In the genomic region with DNA sequence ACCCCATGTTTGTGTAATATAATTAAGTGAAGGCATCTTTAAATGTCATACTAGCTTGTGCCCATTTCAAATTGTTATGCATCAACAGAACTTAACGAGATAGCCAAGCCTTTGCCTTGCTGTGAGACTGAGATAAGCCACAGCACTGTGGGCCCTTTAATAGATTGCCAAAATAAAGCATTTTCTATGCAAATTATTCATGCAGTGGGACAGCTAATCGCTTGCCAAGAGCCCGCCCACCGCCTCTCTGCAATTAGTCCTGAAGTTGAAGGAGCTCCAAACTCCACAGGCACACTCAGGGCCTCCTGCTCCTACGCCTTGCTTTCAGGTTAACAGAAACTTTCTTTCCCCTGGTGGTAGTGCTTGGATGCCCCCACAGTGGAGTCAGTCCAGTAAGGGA, we compare ENCODE assay signal across 8 mouse cellular contexts. TPM values are rescaled to one million over a fixed set of nuclear protein-coding genes. Genes with fewer than 3 reads are reported as not detected.
DNase-seq lines count a peak whose midpoint lies in the region; ATAC-seq lines count a peak whose summit lies in the region.
"Had no signal": no experiment of that assay in that cellular context is flagged by ENCODE, and none has a peak within 500 bp of the region (broad histone marks: within the 10 kb centered on the region; RNA-seq: fewer than 3 reads in every experiment).

No protein-coding gene starts in this region.

- no peaks in the 10 kb centered on the region for H3K27me3 ChIP-seq in liver, embryonic 12.5 days (replicated peaks)
- H3K27me3 ChIP-seq: midbrain, embryonic 12.5 days had no signal

- H3K27ac ChIP-seq in liver, embryonic 12.5 days, result peak overlapping the region; percentile 92

- H3K9me3 ChIP-seq in liver, embryonic 12.5 days (replicated peaks), result no peaks in the 10 kb centered on the region
- H3K9me3 ChIP-seq: midbrain, embryonic 12.5 days had no signal

- no peaks in the 10 kb centered on the region for H3K36me3 ChIP-seq in liver, embryonic 12.5 days
- H3K36me3 ChIP-seq: midbrain, embryonic 12.5 days had no signal

- peak overlapping the region; percentile 68 for H3K9ac ChIP-seq in liver, embryonic 12.5 days
- H3K9ac ChIP-seq: midbrain, embryonic 12.5 days had no signal

- peak overlapping the region; percentile 56 for H3K4me2 ChIP-seq in liver, embryonic 12.5 days
- H3K4me2 ChIP-seq: midbrain, embryonic 12.5 days had no signal

- ATAC-seq in liver, embryonic 12.5 days, result peak; percentile 86
- no peak for ATAC-seq in monocyte, adult 5-6 weeks (replicated peaks; ENCODE audit: insufficient number of reproducible peaks, low FRiP score, low TSS enrichment, poor library complexity, severe bottlenecking)

- 12% methylated on average over 5 of the region's 5 CpGs for WGBS in liver, embryonic 12.5 days (ENCODE audit: insufficient replicate concordance)

- peak overlapping the region; percentile 10; the same call in 1 of the 2 replicates for H3K4me3 ChIP-seq in liver, embryonic 12.5 days
- H3K4me3 ChIP-seq: midbrain, embryonic 12.5 days had no signal

- peaks cover 62% of the 10 kb centered on the region for H3K4me1 ChIP-seq in liver, embryonic 12.5 days

- peak; percentile 21 for DNase-seq in testis, postnatal 10 days (ENCODE audit: low spot score)
- no peak for DNase-seq in testis, postnatal 14 days (ENCODE audit: low spot score)
- DNase-seq in frontal cortex, postnatal 25 days (ENCODE audit: low spot score in 2 of 2), result peak; percentile 22 to 36
- no peak for DNase-seq in lung, postnatal 10 days
- no peak for DNase-seq in cerebellum, postnatal 25 days

RNA-seq across cellular contexts. Expression of a gene that starts 27.9 kb away (rescaled TPM):
- 0.93 and 1.1 TPM in 2 replicates for polyA plus RNA-seq in liver, embryonic 12.5 days (2016; fragmentation: Nextera tagmentation; extraction: Ambion mirVana)
- total RNA-seq in monocyte, adult 5-6 weeks (2017), result 0.32 to 2.3 TPM in 2 of 3 replicates, not detected in the other

Comparison
In these comparisons a context has a peak if more than half of its experiments do, and no peak if none do; other contexts are left out.
1. DNase-seq: peak in testis, postnatal 10 days (single experiment) and frontal cortex, postnatal 25 days (2 of 2); none in testis, postnatal 14 days (single experiment), lung, postnatal 10 days (single experiment) and cerebellum, postnatal 25 days (0 of 2).